Mouse (Mus musculus) right cerebral cortex, adult 18-20 months (tissue): ENCODE measurements around the gene Unc13b.

Experiments
- DNase-seq: peaks from one replicate; pipeline ENCODE4 v3.0.0; 2022; ENCODE audit warnings: mixed read lengths

Gene Unc13b

DNA sequence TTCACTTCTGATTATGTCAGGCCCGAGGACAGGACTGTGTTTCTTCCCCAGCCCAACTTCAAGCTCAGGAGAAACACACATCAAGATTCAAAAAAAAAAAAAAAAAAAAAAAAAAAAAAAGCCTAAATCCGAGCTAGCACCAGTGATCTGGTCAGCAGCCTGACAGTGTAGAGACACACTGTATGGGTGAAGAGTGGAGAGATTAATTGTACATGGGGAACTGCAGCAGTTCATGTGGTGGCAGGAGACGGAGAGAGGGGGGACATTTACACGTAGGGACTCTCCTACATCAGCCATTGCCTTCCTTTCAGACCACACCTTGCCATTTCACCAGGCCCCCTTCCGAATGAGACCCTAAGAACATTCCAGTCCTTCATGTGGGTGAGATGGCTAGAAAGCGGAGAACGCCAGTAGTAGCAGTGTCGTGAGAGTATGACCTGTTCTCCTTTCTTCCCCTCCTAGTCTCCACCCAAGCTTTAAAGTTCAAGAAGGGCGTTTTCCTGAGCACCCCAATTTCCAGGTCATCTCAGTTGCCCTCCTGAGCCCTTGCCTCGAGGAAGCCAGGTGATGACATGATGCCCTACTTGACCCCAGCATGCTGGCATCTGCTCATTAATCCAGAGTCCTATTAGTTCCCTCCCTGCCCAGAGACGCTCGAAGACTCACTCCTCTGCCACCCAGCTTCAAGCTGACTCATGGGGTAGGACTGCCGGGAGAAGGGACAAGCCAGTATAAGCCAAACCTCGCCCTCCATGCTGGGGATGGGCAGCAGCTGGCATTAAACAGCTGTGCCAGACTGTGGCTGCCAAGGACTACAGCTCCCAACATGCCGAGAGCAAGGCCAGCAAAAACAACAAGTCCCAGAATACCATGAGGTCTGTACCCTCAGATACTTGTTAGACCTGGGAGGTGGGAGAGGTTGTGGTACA lies 19.9 kb upstream of the Unc13b start:
- DNase-seq, result peak; percentile 57

- no peak for DNase-seq
Observed at GRCm38 (mm10) chr4:43039609-43040008, 19.1 kb upstream of the Unc13b start.

DNA sequence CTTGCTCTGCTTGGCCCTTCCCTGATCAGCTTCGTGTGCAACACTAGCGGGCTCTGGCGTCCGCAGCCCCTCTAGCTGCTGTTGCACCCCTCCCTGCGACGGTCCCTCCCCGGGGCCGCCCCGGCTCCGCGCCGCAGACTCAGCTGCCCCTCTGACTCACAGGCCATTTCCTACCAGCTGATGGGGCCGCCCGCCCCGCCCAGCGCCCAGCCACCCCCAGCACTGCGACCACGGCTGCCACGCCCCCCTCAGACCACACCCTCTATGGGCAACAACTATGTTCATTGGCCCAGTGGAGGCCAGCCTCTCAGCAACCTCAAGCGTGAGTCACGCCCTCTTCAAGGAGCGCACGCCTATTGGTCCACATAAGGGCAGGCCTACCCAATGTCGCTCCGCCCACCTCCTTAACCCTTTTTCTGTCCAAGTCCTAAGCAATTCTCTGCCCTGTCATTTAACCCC lies 18.6 kb upstream of the Unc13b start:
- peak; percentile 98 for DNase-seq

DNA sequence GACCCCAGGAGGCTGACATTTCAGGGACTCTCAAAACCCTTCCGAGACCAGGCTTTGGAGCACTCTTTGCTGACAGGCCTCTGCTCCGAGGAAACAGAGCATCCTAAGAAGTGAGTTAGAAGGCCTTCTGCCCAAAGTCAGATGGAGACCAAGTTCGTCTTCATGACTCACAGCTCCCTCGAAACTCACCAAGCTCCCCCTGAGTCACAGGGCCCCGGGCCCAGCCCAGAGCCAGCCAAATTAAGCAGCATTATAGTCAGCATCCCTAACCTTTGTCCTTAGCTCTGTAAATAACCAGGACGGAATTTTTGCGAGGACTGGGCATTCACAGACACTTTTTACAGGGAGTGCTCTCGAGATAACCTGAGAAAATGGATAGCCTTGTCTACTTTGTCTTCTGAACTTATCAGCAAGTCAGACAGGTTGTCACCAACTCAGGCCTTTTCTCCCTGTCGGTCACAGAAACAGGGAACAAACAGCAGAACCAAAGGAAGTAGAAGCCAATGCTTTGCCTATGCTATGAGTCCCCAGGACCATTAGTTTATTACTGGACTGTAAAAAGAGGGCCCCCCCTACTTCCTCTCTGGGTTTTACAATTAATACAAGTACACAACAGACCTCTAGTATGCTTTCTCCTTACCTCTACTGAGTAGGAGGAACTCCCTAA lies 17.7 kb upstream of the Unc13b start:
- DNase-seq, result no peak

DNA sequence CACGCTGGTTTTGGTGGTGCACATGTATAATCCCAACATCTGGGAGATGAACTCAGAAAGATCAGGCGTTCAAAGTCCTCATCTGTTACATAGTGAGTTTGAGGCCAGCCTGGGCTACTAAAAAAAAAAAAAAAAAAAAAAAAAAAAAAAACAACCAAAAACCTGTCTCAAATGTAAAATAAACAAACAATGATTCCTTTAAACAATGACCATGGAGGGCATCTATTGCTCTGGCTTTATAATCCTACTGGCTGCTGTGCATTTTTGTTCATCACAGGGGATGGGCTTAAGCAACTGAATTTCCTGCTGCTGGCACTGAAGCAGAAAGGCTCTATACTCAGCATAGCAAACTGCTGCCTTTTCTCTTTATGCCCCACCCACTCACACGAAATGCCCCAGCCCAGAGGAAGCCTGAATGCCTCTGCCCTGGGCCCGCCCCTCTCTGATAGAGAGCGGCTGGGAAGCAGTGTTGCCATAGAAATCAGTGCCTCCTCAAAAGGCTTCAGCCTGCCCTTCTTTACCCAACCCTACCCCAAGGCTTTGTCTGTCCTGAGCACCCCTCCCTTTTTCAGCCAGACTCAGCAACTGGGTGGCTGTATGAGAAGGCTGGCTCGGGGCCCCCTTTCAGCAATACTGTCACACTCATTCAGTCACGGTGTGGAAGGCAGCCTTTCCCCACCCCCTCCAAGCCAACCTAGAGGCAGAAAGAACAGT lies 15.0 kb upstream of the Unc13b start:
- peak; percentile 46 for DNase-seq

DNA sequence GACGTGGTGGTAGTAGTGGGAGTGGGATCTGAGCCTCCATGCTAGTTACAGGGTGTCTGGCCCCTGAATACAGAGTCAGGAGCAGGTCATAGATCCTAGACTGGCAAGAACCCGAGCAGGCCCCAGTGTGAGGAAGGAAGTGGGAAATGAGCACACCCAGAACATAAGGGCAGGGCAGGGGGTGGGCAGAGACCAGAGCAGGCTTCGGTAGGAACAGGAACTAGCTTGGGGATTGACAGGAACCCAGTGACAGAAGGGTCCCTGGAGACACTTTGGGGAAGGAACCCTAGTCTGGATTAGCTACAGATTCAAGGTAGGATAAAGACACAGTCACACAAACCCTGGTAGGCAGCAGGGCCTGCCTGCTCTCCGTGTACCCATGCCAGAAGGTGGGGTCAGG lies 14.1 kb upstream of the Unc13b start:
- DNase-seq, result no peak

GRCm38 (mm10) chr4:43045285-43045658 lies 13.5 kb upstream of the Unc13b start:
- DNase-seq, result no peak

- DNase-seq, result peak; percentile 94
Observed at GRCm38 (mm10) chr4:43045659-43046302, 13.0 kb upstream of the Unc13b start, which contains the start of gene Fam214b. TSS of gene Fam214b (minus strand) at chr4:43046220.

DNA sequence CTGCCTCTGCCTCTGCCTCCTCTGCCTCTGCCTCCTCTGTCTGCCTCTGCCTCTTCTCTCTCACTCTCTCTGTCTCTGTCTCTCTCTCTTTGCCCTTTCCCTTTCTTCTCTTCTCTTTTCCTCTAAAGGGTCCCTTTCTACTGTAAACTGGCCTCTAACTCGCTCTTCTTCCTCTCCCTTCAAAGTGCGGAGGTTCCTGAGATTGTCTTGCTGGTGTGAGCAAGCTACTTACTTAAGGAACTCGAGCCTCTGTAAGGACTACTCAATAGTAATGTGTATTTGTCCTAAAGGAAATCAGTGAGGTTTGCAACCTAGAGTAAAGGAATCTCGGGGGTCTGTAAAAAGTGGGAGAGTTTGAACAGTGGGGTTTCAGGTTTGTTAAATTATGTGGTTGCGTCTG lies 12.1 kb upstream of the Unc13b start:
- no peak for DNase-seq

DNA sequence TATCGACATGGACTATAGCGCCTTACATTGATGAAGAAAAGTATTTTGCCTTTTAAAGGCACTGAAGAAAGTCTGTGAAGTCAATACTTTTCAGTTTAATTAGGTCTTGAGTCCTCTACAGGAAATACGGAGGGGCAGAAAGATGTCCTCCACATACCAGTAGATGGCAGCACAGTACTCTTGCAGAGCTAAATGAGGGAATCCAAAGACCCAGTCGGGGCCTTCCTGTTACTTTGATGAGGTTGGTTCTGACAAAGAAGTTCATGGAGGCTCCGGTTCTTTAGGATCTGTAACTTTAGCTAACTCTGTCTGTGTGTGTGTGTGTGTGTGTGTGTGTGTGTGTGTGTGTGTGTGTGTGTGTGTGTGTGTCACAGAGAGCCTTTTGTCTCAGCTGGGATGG lies 11.5 kb upstream of the Unc13b start:
- peak; percentile 79 for DNase-seq

GRCm38 (mm10) chr4:43052627-43053026 lies 6.1 kb upstream of the Unc13b start:
- no peak for DNase-seq

DNA sequence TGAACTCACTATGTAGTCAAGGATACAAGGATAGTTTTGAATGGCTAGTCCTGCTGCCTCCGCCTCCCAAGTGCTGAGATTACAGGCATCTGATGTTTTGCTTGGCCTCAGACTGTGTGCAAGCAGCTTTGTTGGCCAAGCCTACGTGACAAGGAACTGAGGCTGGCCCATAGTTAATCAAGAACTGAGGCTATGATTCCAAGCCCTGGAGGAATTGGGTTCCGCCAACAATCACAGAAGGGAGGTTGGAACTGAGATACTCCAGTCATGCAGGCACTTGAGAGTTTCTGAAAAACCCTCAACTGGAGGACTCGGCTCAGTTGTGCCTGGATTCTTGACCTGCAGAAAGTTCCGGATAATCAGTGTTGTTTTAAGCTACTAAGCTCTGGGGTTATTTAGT lies 1.1 kb upstream of the Unc13b start:
- no peak for DNase-seq

DNA sequence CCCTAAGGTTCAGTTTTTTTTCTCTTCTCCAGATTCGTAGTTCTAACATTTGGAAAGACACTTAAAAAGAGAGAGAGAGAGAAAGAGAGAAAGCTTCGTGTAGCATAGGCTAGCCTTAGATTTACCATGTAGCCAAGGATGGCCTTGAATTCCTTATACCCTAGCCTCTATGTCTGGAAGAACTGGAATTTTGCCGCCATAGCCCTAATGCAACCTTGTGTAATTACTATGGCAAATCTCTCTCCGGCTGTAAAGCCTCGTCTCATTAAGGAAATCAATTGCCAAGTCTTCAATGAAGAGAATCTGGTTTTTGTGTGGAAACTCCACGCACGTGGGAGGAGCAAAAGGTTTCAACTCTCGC lies 381 bp upstream of the Unc13b start:
- DNase-seq, result no peak

GRCm38 (mm10) chr4:43059697-43060096 lies 944 bp downstream of the Unc13b start:
- DNase-seq, result no peak

- no peak for DNase-seq
Observed at GRCm38 (mm10) chr4:43060286-43060685, 1.5 kb downstream of the Unc13b start.

DNA sequence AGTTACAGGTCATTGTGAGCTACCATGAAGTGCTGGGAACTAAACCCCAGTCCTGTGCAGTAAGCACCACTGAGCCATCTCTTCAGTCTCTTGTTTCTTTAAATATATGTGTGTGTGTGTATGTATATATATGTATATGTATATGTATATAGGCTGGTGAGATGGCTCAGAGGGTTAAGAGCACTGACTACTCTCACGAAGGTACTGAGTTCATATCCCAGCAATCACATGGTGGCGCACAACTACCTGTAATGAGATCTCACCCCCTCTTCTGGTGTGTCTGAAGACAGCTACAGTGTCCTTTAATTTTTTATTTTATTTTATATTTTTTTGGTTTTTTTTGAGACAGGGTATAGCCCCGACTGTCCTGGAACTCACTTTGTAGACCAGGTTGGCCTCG lies 6.7 kb downstream of the Unc13b start:
- no peak for DNase-seq

DNA sequence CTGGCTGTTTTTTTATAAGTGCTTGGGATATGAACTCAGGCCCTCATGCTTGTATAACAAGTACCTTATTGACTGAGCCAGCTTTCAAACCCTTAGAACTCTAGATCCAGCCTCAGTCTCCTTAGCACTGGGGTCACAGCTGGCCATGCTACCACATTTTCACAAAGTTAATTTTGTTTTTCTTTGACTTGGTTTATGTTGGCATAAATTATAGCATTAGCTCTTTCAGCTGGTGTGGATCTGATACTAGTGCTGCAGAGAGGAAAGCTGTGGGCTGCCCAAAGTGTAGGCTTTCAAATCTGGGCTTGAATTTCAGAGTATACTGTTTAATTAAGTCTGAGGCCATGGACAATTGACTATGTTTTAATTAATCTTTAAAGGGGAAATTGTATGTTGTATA lies 16.2 kb downstream of the Unc13b start:
- DNase-seq, result no peak

DNA sequence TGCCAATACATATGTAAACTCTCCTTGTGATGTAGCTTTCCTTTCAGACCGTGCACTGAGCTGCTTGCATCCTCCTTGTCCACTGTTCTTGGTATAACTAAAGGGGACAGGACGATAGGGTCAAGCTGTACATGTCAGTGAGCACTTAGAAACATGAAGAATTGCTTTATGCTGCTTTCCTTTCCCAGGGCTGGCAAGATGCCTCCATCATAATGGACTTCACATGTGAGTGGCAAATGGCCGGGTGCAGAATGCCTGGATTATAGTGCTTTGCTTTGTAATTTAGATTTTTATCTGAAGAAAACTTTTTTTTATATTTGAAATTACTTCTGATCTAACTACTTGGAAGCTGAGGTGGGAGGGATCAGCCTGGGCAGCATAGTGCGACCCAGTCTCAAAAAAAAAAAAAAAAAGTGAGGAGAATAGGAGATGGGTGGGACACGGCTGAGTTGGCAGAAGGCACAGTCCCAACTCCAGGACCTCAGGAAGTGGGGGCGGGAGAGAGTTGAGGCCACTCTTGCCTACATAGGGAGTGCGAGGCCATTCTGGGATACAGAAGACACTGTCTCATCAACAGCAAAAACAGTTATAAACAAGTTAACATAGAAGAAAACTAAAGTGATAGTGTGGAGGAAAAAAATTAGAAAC lies 19.4 kb downstream of the Unc13b start:
- DNase-seq, result no peak

GRCm38 (mm10) chr4:43082458-43082857 lies 23.7 kb downstream of the Unc13b start:
- no peak for DNase-seq

- no peak for DNase-seq
Observed at GRCm38 (mm10) chr4:43089950-43090349, 31.2 kb downstream of the Unc13b start.

GRCm38 (mm10) chr4:43091183-43091582 lies 32.4 kb downstream of the Unc13b start:
- no peak for DNase-seq

DNA sequence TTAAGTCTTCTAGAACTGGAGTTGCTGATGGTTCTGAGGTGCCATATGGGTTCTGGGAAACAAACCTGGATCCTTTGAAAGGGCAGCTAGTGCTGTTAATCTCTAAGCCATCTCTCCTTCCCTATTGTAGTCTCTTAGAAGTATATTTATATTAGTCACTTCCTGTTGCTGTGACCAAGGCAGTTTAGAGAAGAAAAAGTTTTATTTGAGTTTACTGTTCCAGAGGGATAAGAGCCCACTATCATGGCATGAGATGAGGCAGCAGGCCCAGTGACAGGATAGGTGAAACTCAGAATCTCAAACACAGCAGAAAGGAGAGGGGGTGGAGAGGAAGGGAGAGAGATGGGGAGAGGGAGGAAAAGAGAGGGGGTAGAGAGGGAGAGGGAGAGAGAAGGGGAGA lies 54.7 kb downstream of the Unc13b start:
- DNase-seq, result no peak

GRCm38 (mm10) chr4:43114512-43114911 lies 55.8 kb downstream of the Unc13b start:
- DNase-seq, result no peak
